Mouse (Mus musculus): ENCODE results near the gene Rbpj. TPM values are rescaled to one million over a fixed set of nuclear protein-coding genes. Genes with fewer than 3 reads are reported as not detected.

Gene Rbpj
- total RNA-seq, 2 experiments from 2014 or later, result 32.8 to 33.2 TPM

- peak; percentile 98 for DNase-seq (ENCODE audit: extremely low spot score in 1 of 2, low spot score in 2 of 2)
- intact Hi-C loops (cut with DNase I), result loop anchor here (2.0 to 5.0 kb wide), 2 partner anchors 95 to 312 kb away; no protein-coding TSS in a partner anchor
Measured at GRCm38 (mm10) chr5:53589172-53589960, 123.4 kb downstream of the Rbpj start.

GRCm38 (mm10) chr5:53590179-53590765, 124.3 kb downstream of the Rbpj start:
- peak; percentile 100 for DNase-seq (ENCODE audit: extremely low spot score in 1 of 2, low spot score in 2 of 2)
- Histone ChIP-seq H3K4me3 (peak overlapping the region; percentile 79), H3K27ac (peak overlapping the region; percentile 93)
- TF ChIP-seq CTCF (IDR thresholded peaks at IDR 0.05), result no peak
- intact Hi-C loops (cut with DNase I), result loop anchor here (2.0 to 5.0 kb wide), 3 partner anchors 65 to 407 kb away; partner anchors contain the start of gene Stim2

More at GRCm38 (mm10) chr5:53589172-53589960, 123.4 kb downstream of the Rbpj start:
- peak overlapping the region; percentile 93 for H3K27ac ChIP-seq
- TF ChIP-seq CTCF (IDR thresholded peaks at IDR 0.05), result peak; percentile 11
- H3K4me3 ChIP-seq, result peak overlapping the region; percentile 79

DNA sequence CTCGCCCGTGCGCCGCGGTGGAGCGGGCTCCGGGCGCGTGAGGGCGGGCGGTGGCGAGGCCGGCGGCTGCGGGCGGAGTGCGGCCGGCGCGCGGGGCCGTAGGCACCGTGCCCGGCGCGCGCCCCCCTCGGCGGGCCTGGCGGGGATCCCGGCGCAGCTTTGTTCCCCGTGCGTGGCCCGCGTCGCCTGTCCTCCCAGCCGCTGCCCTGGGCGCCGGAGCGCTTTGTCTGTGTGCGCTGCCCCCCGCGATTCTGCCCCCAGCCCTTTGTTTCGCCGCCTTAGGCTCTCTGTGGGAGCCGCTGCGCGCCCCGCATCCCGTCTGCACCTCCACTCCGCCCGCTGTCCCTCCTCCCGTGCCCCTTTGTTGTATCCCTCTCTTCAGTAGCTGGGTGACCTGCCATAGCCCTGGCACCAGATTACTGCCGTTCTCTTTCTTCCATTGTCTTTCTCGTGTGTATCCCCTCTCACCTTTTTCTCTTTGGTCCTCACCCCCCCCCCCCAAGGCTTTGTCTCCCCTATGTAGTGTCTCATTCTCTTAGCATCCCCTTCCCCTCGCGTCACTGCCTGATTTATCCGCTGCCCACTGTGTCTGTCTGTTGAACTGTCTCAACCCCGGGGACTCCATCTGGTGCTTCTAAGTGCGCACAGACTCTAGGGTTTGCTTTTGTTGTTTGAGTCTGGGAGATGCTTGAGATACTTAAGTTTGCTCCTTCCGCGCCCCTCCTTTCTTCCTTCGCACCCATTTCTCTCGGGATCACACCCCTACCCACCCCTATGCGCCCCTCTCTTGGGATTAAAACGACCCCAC, 125.1 kb downstream of the Rbpj start:
- intact Hi-C loops (cut with DNase I), result loop anchor here (2.0 to 5.0 kb wide), 3 partner anchors 66 to 406 kb away; partner anchors contain the start of gene Stim2
- peak; percentile 36 to 38 for DNase-seq (ENCODE audit: extremely low spot score in 1 of 2, low spot score in 2 of 2)
- peak overlapping the region; percentile 80 for H3K27ac ChIP-seq
- H3K4me3 ChIP-seq, result peak overlapping the region; percentile 65
- no peak for TF ChIP-seq CTCF (IDR thresholded peaks at IDR 0.05)

DNA sequence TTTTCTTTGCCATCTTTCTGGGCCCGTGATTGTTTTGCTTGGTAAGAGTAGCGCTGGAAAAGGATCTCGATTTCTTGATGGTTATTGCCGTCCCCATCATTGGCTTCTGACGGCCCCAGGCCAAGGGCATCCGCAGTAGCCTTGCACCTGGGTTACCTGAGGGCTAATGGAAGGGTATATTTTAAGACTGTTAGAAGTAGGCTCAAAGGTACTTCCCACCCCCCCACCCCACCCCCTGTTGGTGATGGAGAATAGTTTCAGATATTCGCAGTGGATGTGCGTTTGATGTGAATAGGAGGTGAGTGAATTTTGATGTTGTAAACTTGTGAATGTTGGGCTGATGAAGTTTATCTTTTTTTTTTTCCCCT, 125.7 kb downstream of the Rbpj start:
- intact Hi-C loops (cut with DNase I), result loop anchor here (2.0 to 5.0 kb wide), 3 partner anchors 67 to 406 kb away; partner anchors contain the start of gene Stim2
- peak; percentile 19 for TF ChIP-seq CTCF (IDR thresholded peaks at IDR 0.05)
- peak overlapping the region; percentile 65 for H3K4me3 ChIP-seq
- DNase-seq (ENCODE audit: extremely low spot score in 1 of 2, low spot score in 2 of 2), result no peak
- H3K27ac ChIP-seq, result peak overlapping the region; percentile 80; the same call in 1 of the 2 replicates

- Histone ChIP-seq H3K4me3 (no peak overlapping the region), H3K27ac (no peak overlapping the region)
- peak; percentile 33 for TF ChIP-seq CTCF (IDR thresholded peaks at IDR 0.05)
- no peak for DNase-seq (ENCODE audit: extremely low spot score in 1 of 2, low spot score in 2 of 2)
- intact Hi-C loops (cut with DNase I), result loop anchor here (5.0 kb wide), 2 partner anchors 211 to 404 kb away; partner anchors contain the start of gene Stim2
Measured at GRCm38 (mm10) chr5:53593080-53593688, 127.2 kb downstream of the Rbpj start.

GRCm38 (mm10) chr5:53594274-53594673, 128.3 kb downstream of the Rbpj start:
- no peak overlapping the region for H3K27ac ChIP-seq
- H3K4me3 ChIP-seq, result no peak overlapping the region
- DNase-seq (ENCODE audit: extremely low spot score in 1 of 2, low spot score in 2 of 2), result peak in 1 of 2 experiments; percentile 33
- intact Hi-C loops (cut with DNase I), result loop anchor here (1.0 to 5.0 kb wide), 3 partner anchors 212 to 403 kb away; partner anchors contain the start of gene Stim2
- peak; percentile 86 for TF ChIP-seq CTCF (IDR thresholded peaks at IDR 0.05)

DNA sequence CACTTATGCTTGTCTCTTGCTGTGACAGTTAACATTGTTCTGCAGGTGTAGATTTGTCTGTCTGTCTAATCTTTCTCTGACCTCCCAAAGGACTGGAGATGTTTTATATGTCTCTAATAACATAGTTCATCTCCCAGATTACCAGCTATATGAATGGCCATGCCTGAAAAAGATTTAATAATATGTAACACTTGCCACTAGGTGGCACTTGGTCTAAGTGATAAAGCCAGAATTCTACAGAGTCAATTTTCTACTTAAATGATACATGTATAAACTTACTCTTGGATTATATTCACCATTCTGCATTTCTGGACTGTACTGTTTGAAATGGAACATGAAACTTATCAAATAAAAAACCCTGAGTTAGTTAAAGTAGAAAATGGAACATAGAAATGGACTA, 132.6 kb downstream of the Rbpj start:
- intact Hi-C loops (cut with DNase I), result loop anchor here (1.0 kb wide), 1 partner anchor 40 kb away; no protein-coding TSS in a partner anchor
- Histone ChIP-seq H3K4me3 (no peak overlapping the region), H3K27ac (no peak overlapping the region)
- no peak for DNase-seq (ENCODE audit: extremely low spot score in 1 of 2, low spot score in 2 of 2)
- TF ChIP-seq CTCF (IDR thresholded peaks at IDR 0.05), result peak; percentile 70

GRCm38 (mm10) chr5:53599116-53599515, 133.2 kb downstream of the Rbpj start:
- no peak overlapping the region for H3K4me3 ChIP-seq
- no peak for TF ChIP-seq CTCF (IDR thresholded peaks at IDR 0.05)
- no peak overlapping the region for H3K27ac ChIP-seq
- DNase-seq (ENCODE audit: extremely low spot score in 1 of 2, low spot score in 2 of 2), result no peak
- intact Hi-C loops (cut with DNase I), result no loop called here

- Histone ChIP-seq H3K4me3 (no peak overlapping the region), H3K27ac (no peak overlapping the region)
- no peak for DNase-seq (ENCODE audit: extremely low spot score in 1 of 2, low spot score in 2 of 2)
- TF ChIP-seq CTCF (IDR thresholded peaks at IDR 0.05), result no peak
- intact Hi-C loops (cut with DNase I), result no loop called here
Measured at GRCm38 (mm10) chr5:53602194-53602593, 136.2 kb downstream of the Rbpj start.

DNA sequence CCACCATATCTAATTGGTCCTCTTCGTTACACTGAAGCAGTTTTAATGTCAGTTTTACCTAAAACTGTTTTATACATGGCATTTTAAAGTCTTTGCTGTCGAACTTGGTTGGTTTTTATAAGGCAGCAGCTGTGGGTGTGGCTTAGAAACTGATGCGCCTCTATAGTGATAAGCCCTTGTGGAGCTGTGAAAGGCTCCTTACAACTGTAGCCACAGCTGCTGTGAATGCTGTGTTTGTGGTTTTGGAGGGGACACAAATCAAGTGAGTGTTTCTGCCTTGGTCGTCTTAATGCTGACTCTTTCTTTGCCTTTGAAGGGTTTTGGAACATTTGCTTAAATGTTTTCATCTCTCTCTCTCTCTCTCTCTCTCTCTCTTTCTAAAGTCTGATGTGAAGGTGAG, 139.5 kb downstream of the Rbpj start:
- no peak for TF ChIP-seq CTCF (IDR thresholded peaks at IDR 0.05)
- no peak overlapping the region for H3K27ac ChIP-seq
- no peak for DNase-seq (ENCODE audit: extremely low spot score in 1 of 2, low spot score in 2 of 2)
- no peak overlapping the region for H3K4me3 ChIP-seq
- intact Hi-C loops (cut with DNase I), result no loop called here
